Mouse (Mus musculus): ENCODE results near the gene Magi2. TPM values are rescaled to one million over a fixed set of nuclear protein-coding genes. Genes with fewer than 3 reads are reported as not detected.
"Not testable (repeated sequence)": the region's sequence is repeated elsewhere in the genome, so short reads cannot be mapped to it uniquely, and the experiment has no call there.

Gene Magi2
- polyA plus RNA-seq, 1 experiment from 2014 or later, result 22.3 TPM

GRCm38 (mm10) chr5:20241523-20241922 is 1014.7 kb downstream of the Magi2 start:
- Histone ChIP-seq H3K27ac (no peak overlapping the region), H3K9ac (no peak overlapping the region), H3K27me3 (no peaks in the 10 kb centered on the region), H3K36me3 (replicated peaks) (no peaks in the 10 kb centered on the region), H3K4me3 (replicated peaks) (no peak overlapping the region), H3K9me3 (no peaks in the 10 kb centered on the region), H3K4me1 (no peaks in the 10 kb centered on the region), H3K4me2 (no peak overlapping the region)
- ATAC-seq (ENCODE audit: low FRiP score), result no peak
- WGBS, result 96% methylated on average over 2 of the region's 2 CpGs

GRCm38 (mm10) chr5:20242496-20242895 is 1015.7 kb downstream of the Magi2 start:
- no peak overlapping the region for H3K9ac ChIP-seq
- no peaks in the 10 kb centered on the region for H3K4me1 ChIP-seq
- no peaks in the 10 kb centered on the region for H3K36me3 ChIP-seq (replicated peaks)
- no peaks in the 10 kb centered on the region for H3K9me3 ChIP-seq
- no peak overlapping the region for H3K4me2 ChIP-seq
- H3K27me3 ChIP-seq, result no peaks in the 10 kb centered on the region
- H3K4me3 ChIP-seq (replicated peaks), result no peak overlapping the region
- ATAC-seq (ENCODE audit: low FRiP score), result no peak
- H3K27ac ChIP-seq, result no peak overlapping the region

GRCm38 (mm10) chr5:20249382-20249781 is 1022.5 kb downstream of the Magi2 start:
- no peak overlapping the region for H3K4me2 ChIP-seq
- no peak overlapping the region for H3K4me3 ChIP-seq (replicated peaks)
- H3K27me3 ChIP-seq, result no peaks in the 10 kb centered on the region
- H3K27ac ChIP-seq, result no peak overlapping the region
- no peak for ATAC-seq (ENCODE audit: low FRiP score)
- no peaks in the 10 kb centered on the region for H3K4me1 ChIP-seq
- H3K9ac ChIP-seq, result no peak overlapping the region
- WGBS, result 86% methylated on average over 6 of the region's 6 CpGs
- no peaks in the 10 kb centered on the region for H3K9me3 ChIP-seq
- no peaks in the 10 kb centered on the region for H3K36me3 ChIP-seq (replicated peaks)

GRCm38 (mm10) chr5:20251541-20251940 is 1024.7 kb downstream of the Magi2 start:
- no peak overlapping the region for H3K4me3 ChIP-seq (replicated peaks)
- H3K36me3 ChIP-seq (replicated peaks), result no peaks in the 10 kb centered on the region
- H3K4me2 ChIP-seq, result no peak overlapping the region
- no peak for ATAC-seq (ENCODE audit: low FRiP score)
- no peak overlapping the region for H3K27ac ChIP-seq
- 90% methylated on average over 6 of the region's 6 CpGs for WGBS
- no peak overlapping the region for H3K9ac ChIP-seq
- H3K9me3 ChIP-seq, result no peaks in the 10 kb centered on the region
- no peaks in the 10 kb centered on the region for H3K27me3 ChIP-seq
- H3K4me1 ChIP-seq, result no peaks in the 10 kb centered on the region

GRCm38 (mm10) chr5:20256150-20256868 is 1029.5 kb downstream of the Magi2 start:
- H3K9me3 ChIP-seq, result no peaks in the 10 kb centered on the region
- ATAC-seq (ENCODE audit: low FRiP score), result no peak
- H3K4me3 ChIP-seq (replicated peaks), result no peak overlapping the region
- no peak overlapping the region for H3K9ac ChIP-seq
- H3K36me3 ChIP-seq (replicated peaks), result no peaks in the 10 kb centered on the region
- no peak overlapping the region for H3K27ac ChIP-seq
- no peaks in the 10 kb centered on the region for H3K4me1 ChIP-seq
- 91% methylated on average over 3 of the region's 3 CpGs for WGBS
- no peaks in the 10 kb centered on the region for H3K27me3 ChIP-seq
- H3K4me2 ChIP-seq, result no peak overlapping the region

- no peaks in the 10 kb centered on the region for H3K4me1 ChIP-seq
- H3K36me3 ChIP-seq (replicated peaks), result no peaks in the 10 kb centered on the region
- no peak overlapping the region for H3K27ac ChIP-seq
- no peak overlapping the region for H3K4me3 ChIP-seq (replicated peaks)
- 82% methylated on average over 2 of the region's 2 CpGs for WGBS
- H3K9me3 ChIP-seq, result no peaks in the 10 kb centered on the region
- no peak overlapping the region for H3K4me2 ChIP-seq
- ATAC-seq (ENCODE audit: low FRiP score), result no peak
- H3K27me3 ChIP-seq, result no peaks in the 10 kb centered on the region
- H3K9ac ChIP-seq, result no peak overlapping the region
Measured at GRCm38 (mm10) chr5:20256933-20257332, 1030.1 kb downstream of the Magi2 start.

- no peaks in the 10 kb centered on the region for H3K4me1 ChIP-seq
- no peak for ATAC-seq (ENCODE audit: low FRiP score)
- no peaks in the 10 kb centered on the region for H3K9me3 ChIP-seq
- H3K4me3 ChIP-seq (replicated peaks), result no peak overlapping the region
- WGBS, result 80% methylated on average over 4 of the region's 4 CpGs
- H3K36me3 ChIP-seq (replicated peaks), result no peaks in the 10 kb centered on the region
- H3K27ac ChIP-seq, result no peak overlapping the region
- H3K4me2 ChIP-seq, result no peak overlapping the region
- H3K27me3 ChIP-seq, result no peaks in the 10 kb centered on the region
- no peak overlapping the region for H3K9ac ChIP-seq
Measured at GRCm38 (mm10) chr5:20257419-20257818, 1030.6 kb downstream of the Magi2 start.

- no peaks in the 10 kb centered on the region for H3K9me3 ChIP-seq
- H3K27ac ChIP-seq, result no peak overlapping the region
- H3K4me2 ChIP-seq, result no peak overlapping the region
- H3K9ac ChIP-seq, result no peak overlapping the region
- H3K4me1 ChIP-seq, result no peaks in the 10 kb centered on the region
- H3K27me3 ChIP-seq, result no peaks in the 10 kb centered on the region
- 76% methylated on average over 3 of the region's 3 CpGs for WGBS
- no peak for ATAC-seq (ENCODE audit: low FRiP score)
- H3K4me3 ChIP-seq (replicated peaks), result no peak overlapping the region
- H3K36me3 ChIP-seq (replicated peaks), result no peaks in the 10 kb centered on the region
Measured at GRCm38 (mm10) chr5:20259719-20260118, 1032.9 kb downstream of the Magi2 start.

GRCm38 (mm10) chr5:20272680-20273079 is 1045.8 kb downstream of the Magi2 start:
- H3K4me3 ChIP-seq (replicated peaks); H3K9me3 ChIP-seq; H3K4me2 ChIP-seq; H3K36me3 ChIP-seq (replicated peaks); H3K4me1 ChIP-seq; ATAC-seq (ENCODE audit: low FRiP score); H3K9ac ChIP-seq; H3K27me3 ChIP-seq; H3K27ac ChIP-seq: not testable (repeated sequence)
- WGBS, result 88% methylated on average over 1 of the region's 1 CpGs

GRCm38 (mm10) chr5:20275632-20276031 is 1048.8 kb downstream of the Magi2 start:
- no peaks in the 10 kb centered on the region for H3K27me3 ChIP-seq
- no peak overlapping the region for H3K4me2 ChIP-seq
- H3K4me3 ChIP-seq (replicated peaks), result no peak overlapping the region
- no peak overlapping the region for H3K27ac ChIP-seq
- H3K9me3 ChIP-seq, result no peaks in the 10 kb centered on the region
- 88% methylated on average over 2 of the region's 2 CpGs for WGBS
- no peak for ATAC-seq (ENCODE audit: low FRiP score)
- no peak overlapping the region for H3K9ac ChIP-seq
- no peaks in the 10 kb centered on the region for H3K4me1 ChIP-seq
- no peaks in the 10 kb centered on the region for H3K36me3 ChIP-seq (replicated peaks)

GRCm38 (mm10) chr5:20285080-20285840 is 1058.4 kb downstream of the Magi2 start:
- no peak overlapping the region for H3K4me3 ChIP-seq (replicated peaks)
- no peak overlapping the region for H3K4me2 ChIP-seq
- ATAC-seq (ENCODE audit: low FRiP score), result peak; percentile 60; the same call in 1 of the 2 replicates
- H3K27me3 ChIP-seq, result no peaks in the 10 kb centered on the region
- H3K4me1 ChIP-seq, result no peaks in the 10 kb centered on the region
- H3K27ac ChIP-seq, result no peak overlapping the region
- H3K36me3 ChIP-seq (replicated peaks), result no peaks in the 10 kb centered on the region
- H3K9me3 ChIP-seq, result no peaks in the 10 kb centered on the region
- WGBS, result 74% methylated on average over 8 of the region's 8 CpGs
- no peak overlapping the region for H3K9ac ChIP-seq

- no peak for ATAC-seq (ENCODE audit: low FRiP score)
- no peak overlapping the region for H3K9ac ChIP-seq
- no peak overlapping the region for H3K4me3 ChIP-seq (replicated peaks)
- H3K27me3 ChIP-seq, result no peaks in the 10 kb centered on the region
- no peak overlapping the region for H3K4me2 ChIP-seq
- no peaks in the 10 kb centered on the region for H3K36me3 ChIP-seq (replicated peaks)
- no peaks in the 10 kb centered on the region for H3K9me3 ChIP-seq
- no peaks in the 10 kb centered on the region; the same call in 1 of the 2 replicates for H3K4me1 ChIP-seq
- whole genome bisulfite sequencing, result 74% methylated on average over 11 of the region's 11 CpGs
- no peak overlapping the region for H3K27ac ChIP-seq
Measured at GRCm38 (mm10) chr5:20294521-20294920, 1067.7 kb downstream of the Magi2 start.

GRCm38 (mm10) chr5:20299816-20300215 is 1073.0 kb downstream of the Magi2 start:
- Histone ChIP-seq H3K27me3 (no peaks in the 10 kb centered on the region), H3K4me2 (no peak overlapping the region), H3K4me1 (no peaks in the 10 kb centered on the region), H3K27ac (no peak overlapping the region), H3K9me3 (no peaks in the 10 kb centered on the region), H3K9ac (no peak overlapping the region), H3K4me3 (replicated peaks) (no peak overlapping the region), H3K36me3 (replicated peaks) (no peaks in the 10 kb centered on the region)
- ATAC-seq (ENCODE audit: low FRiP score), result no peak
- WGBS, result 83% methylated on average over 6 of the region's 6 CpGs
